Mouse (Mus musculus) small intestine, adult 2 months (tissue): ENCODE data around the gene Abhd2.

Experiments used
- CTCF ChIP-seq: fragments of 200-500 bp; IDR thresholded peaks from 2 replicates; pipeline ENCODE4 v1.5.1; 2012; ENCODE audit warnings: low read depth, mild to moderate bottlenecking, control low read depth, inconsistent platforms, low read length, moderate library complexity, mixed read lengths; ENCODE audit not compliant: insufficient replicate concordance, insufficient read length; ENCODE audit errors: extremely low read depth
- POLR2A ChIP-seq: fragments of 200-500 bp; IDR thresholded peaks from 2 replicates; pipeline ENCODE4 v1.6.1; 2012; ENCODE audit warnings: low read depth, mild to moderate bottlenecking, control low read depth, inconsistent platforms, low read length, moderate library complexity

DNA sequence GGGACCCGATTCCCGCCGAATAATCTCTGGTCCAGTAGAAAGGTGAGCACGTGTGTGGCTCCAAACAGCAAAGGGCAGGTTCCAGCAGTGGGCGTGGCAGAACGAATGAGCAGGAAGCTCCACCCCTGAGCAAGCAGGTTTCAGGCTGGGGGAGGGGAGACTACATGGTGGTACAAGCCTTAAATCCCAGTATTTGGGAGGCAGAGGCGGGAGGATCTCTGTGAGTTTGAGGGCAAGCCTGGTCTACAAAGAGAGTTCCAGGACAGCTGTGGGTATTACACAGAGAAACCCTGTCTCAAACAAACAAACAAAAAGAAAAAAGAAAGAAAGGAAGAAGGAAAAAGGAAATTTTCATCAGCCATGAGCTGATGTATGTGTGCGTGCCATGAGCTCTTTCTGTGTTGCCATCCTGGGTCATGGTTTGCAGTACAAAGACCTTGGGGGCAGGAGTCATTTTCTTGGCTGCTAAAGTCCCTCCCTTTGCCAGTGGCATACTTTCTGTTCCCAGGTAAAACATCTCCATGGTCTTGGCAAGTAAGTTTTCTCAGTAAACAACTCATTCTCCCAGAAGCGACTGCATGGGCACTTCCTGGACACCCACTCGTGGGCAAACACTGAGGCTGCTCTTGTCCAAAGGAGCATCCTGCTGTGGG lies 46.0 kb upstream of the Abhd2 start:
- TF ChIP-seq CTCF: no peak
- no peak for TF ChIP-seq POLR2A
